Mouse (Mus musculus) midbrain, embryonic 14.5 days (tissue): ENCODE results near the gene Xcl1. TPM values are rescaled to one million over a fixed set of nuclear protein-coding genes. Genes with fewer than 3 reads are reported as not detected.

Source experiments
- ATAC-seq: fragments of 200-750 bp; cut with Nextera tagmentation; 2 replicates; pipeline ENCODE4 v1.8.0; 2017; ENCODE audit warnings: moderate number of reproducible peaks, moderate library complexity; ENCODE audit not compliant: low FRiP score, low TSS enrichment
- DNase-seq: peaks from one replicate; pipeline ENCODE4 v3.0.0-alpha.2; 2015
- H3K27ac ChIP-seq: fragments of 300-500 bp; sonication (generic); replicated peaks from 2 replicates; pipeline ENCODE4 v1.5.1; 2014; ENCODE audit warnings: mild to moderate bottlenecking, low read depth, low read length, moderate library complexity
- H3K27me3 ChIP-seq: fragments of 300-500 bp; sonication (generic); 2 replicates; pipeline ENCODE4 v1.6.1; 2014; ENCODE audit warnings: low read length, control low read depth, mixed read lengths; ENCODE audit not compliant: control insufficient read depth, insufficient read depth
- H3K36me3 ChIP-seq: fragments of 300-500 bp; sonication (generic); 2 replicates; pipeline ENCODE4 v1.6.1; 2014; ENCODE audit warnings: low read length, control low read depth; ENCODE audit not compliant: control insufficient read depth, insufficient read depth
- H3K4me1 ChIP-seq: fragments of 300-500 bp; sonication (generic); 2 replicates; pipeline ENCODE4 v1.6.1; 2014; ENCODE audit warnings: mild to moderate bottlenecking, antibody characterized with exemption, low read length, control low read depth; ENCODE audit not compliant: control insufficient read depth, insufficient read depth
- H3K4me2 ChIP-seq: fragments of 300-500 bp; sonication (generic); 2 replicates; pipeline ENCODE4 v1.6.1; 2014; ENCODE audit warnings: mild to moderate bottlenecking, low read length, moderate library complexity
- H3K4me3 ChIP-seq: fragments of 300-500 bp; sonication (generic); replicated peaks from 2 replicates; pipeline ENCODE4 v1.5.1; 2014; ENCODE audit warnings: low read depth, low read length
- H3K9ac ChIP-seq: fragments of 300-500 bp; sonication (generic); replicated peaks from 2 replicates; pipeline ENCODE4 v1.6.1; 2014; ENCODE audit warnings: mild to moderate bottlenecking, low read length, moderate library complexity
- H3K9me3 ChIP-seq: fragments of 300-500 bp; sonication (generic); 2 replicates; pipeline ENCODE4 v1.6.1; 2016; ENCODE audit warnings: low read length, control low read depth, mixed read lengths; ENCODE audit not compliant: control insufficient read depth
- WGBS: fragments of 180-500 bp; shearing (Covaris S2); extraction: QIAGEN DNeasy Blood & Tissue Kit; methylation state at CpG from one replicate; pipeline ENCODE4 v1.1.7; 2014; 5-methylcytosine and 5-hydroxymethylcytosine counted together
- polyA plus RNA-seq: library from polyadenylated mRNA; unstranded; fragments of >200 nt; fragmentation: Nextera tagmentation; extraction: Ambion mirVana; gene quantifications from 2 replicates; pipeline ENCODE4 v1.2.1, GENCODE M21; 2014

The Xcl1 gene
- polyA plus RNA-seq, 1 experiment from 2014 or later = not detected

DNA sequence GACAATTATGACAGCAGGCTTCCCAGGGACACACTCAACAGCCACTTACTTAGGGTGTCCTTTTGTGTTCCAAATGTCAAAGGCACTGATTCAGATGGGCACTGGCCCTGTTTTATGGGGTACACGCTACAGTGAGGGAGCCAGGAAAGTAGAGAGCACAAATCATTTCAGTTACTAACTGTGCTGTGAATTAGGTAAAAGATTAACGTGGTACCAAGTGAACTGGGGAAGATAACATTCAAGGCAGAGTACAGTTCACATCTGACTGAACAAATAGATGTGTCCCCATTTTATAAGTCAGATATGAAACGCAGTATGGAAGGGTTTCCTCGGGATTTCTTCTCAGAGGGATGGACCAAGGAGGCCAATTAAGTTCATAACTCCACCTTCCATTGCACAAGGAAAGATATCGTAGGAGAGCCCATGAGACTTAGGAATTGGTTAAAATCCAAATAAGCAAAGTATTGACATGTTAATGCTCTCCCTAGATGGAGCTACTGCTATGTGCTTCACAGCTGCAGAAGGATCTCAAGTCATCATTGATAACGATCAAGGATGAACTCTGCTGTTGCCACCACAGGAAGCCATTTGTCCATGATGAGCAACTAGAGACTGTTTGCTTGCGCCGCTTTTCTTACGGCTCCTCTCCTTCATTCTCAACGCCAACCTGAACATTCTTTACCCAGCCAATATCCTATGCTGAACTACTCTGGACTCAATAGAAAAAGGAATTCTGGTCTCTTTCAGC lies 1.7 kb downstream of the Xcl1 start:
- no peak overlapping the region for H3K27ac ChIP-seq
- H3K27me3 ChIP-seq = no peaks in the 10 kb centered on the region
- no peak for DNase-seq
- no peak overlapping the region for H3K9ac ChIP-seq
- no peak overlapping the region for H3K4me3 ChIP-seq
- ATAC-seq = no peak
- H3K36me3 ChIP-seq = no peaks in the 10 kb centered on the region
- WGBS = 92% methylated on average over 10 of the region's 10 CpGs
- no peaks in the 10 kb centered on the region for H3K9me3 ChIP-seq
- no peak overlapping the region for H3K4me2 ChIP-seq
- H3K4me1 ChIP-seq = no peaks in the 10 kb centered on the region

DNA sequence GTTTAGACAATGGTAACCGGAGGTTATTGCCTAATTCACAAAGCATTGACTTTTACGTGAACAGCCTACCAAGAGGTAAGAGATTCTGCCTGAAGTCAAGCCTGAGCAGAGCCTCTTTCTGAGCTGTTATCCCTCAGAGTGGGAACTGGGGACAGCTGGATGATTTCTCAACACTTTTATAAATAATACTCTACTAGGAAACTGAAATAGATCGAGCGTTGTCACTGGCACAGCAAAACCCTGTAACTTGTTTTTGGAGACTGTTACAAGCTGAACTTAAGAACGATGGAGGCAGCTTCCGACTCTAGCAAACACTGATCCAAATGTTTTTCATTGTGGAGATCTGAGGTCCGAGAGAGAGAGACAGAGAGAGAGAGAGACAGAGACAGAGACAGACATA lies 4.2 kb downstream of the Xcl1 start:
- Histone ChIP-seq H3K36me3 (no peaks in the 10 kb centered on the region), H3K27ac (no peak overlapping the region), H3K4me3 (no peak overlapping the region), H3K9ac (no peak overlapping the region), H3K4me1 (no peaks in the 10 kb centered on the region), H3K9me3 (no peaks in the 10 kb centered on the region), H3K27me3 (no peaks in the 10 kb centered on the region), H3K4me2 (no peak overlapping the region)
- no peak for ATAC-seq
- no peak for DNase-seq
- WGBS = 94% methylated on average over 7 of the region's 7 CpGs

DNA sequence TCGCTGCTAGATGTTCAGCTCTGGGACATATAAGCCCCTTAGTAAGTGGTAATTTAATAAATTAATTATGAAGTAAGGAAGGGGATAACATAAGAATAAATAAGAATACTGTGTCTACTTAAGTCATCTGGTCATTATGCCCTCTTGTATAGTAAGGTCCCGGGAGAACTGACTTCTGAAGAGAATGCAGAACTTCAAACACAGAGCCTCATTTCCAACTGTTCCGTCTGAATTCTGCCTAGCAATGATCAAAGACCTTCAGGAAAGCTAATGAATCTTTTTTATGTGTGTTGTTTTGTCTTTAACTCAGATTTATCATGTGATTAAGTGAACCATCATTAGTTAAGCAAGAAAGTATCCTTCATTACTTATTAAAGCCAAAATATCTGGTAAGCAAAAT lies 5.3 kb downstream of the Xcl1 start:
- Histone ChIP-seq H3K9ac (no peak overlapping the region), H3K27ac (no peak overlapping the region), H3K4me2 (no peak overlapping the region), H3K4me1 (no peaks in the 10 kb centered on the region), H3K9me3 (no peaks in the 10 kb centered on the region), H3K4me3 (no peak overlapping the region), H3K36me3 (no peaks in the 10 kb centered on the region), H3K27me3 (no peaks in the 10 kb centered on the region)
- peak; percentile 51 for DNase-seq
- 70% methylated on average over 3 of the region's 3 CpGs for WGBS
- peak; percentile 27; the same call in 1 of the 2 replicates for ATAC-seq

DNA sequence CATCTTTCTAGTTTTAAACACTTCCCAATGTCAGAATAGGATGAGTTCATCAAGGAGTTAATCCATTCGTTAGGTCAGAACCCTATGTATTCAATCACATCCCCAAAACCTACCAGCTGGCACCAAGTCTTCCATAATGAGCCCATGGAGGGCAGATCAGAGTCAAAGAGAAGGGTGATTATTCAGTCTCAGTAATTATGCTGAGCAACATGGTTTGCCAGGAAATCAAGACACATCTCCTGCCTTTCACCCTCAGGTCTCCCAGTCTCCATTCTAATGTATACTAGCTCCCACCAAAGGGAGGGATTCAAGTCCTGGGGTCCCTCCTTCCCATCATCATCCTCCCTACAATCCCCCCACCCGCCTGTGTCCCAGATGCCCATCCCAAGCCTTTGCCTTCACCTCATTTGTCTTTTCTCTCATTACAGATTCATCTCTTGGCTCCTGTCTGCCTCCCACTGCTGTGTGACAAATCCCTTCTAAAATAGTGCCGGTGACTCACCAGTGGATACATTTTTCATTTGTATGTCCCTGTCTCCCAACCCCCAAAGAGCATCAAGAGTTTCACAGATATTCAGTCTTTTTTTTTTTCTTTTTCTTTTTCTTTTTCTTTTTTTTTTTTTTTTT lies 8.7 kb downstream of the Xcl1 start:
- no peak overlapping the region for H3K27ac ChIP-seq
- no peak overlapping the region for H3K4me3 ChIP-seq
- no peaks in the 10 kb centered on the region for H3K36me3 ChIP-seq
- no peaks in the 10 kb centered on the region for H3K4me1 ChIP-seq
- no peak for DNase-seq
- no peaks in the 10 kb centered on the region for H3K27me3 ChIP-seq
- no peak overlapping the region for H3K9ac ChIP-seq
- no peak overlapping the region for H3K4me2 ChIP-seq
- 49% methylated on average over 3 of the region's 3 CpGs for WGBS
- H3K9me3 ChIP-seq = no peaks in the 10 kb centered on the region
- ATAC-seq = no peak

DNA sequence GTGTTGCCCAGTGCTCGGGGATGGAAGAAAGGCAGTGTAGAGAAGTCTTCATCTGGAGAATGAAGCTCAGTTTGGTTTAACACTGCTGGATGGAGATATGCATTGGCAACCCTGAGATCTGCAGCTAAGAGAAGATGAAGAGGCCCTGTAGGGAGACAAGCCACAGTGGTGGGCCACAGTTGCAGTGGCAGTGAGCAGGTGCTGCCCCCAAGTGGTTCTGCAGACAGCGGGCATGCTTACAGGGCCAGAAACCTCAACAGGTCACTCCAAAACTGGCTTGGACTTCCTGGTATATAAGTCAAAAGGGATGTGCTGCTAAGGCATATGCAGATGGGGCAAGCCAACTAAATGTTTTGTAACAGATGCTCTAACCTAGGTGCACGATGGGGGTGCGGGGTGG lies 30.3 kb downstream of the Xcl1 start:
- H3K4me1 ChIP-seq = no peaks in the 10 kb centered on the region
- ATAC-seq = peak; percentile 34; the same call in 1 of the 2 replicates
- H3K4me3 ChIP-seq = no peak overlapping the region
- no peaks in the 10 kb centered on the region for H3K27me3 ChIP-seq
- H3K9ac ChIP-seq = no peak overlapping the region
- H3K4me2 ChIP-seq = no peak overlapping the region
- H3K9me3 ChIP-seq = no peaks in the 10 kb centered on the region
- H3K36me3 ChIP-seq = no peaks in the 10 kb centered on the region
- 48% methylated on average over 4 of the region's 4 CpGs for WGBS
- H3K27ac ChIP-seq = no peak overlapping the region
- DNase-seq = peak; percentile 72

DNA sequence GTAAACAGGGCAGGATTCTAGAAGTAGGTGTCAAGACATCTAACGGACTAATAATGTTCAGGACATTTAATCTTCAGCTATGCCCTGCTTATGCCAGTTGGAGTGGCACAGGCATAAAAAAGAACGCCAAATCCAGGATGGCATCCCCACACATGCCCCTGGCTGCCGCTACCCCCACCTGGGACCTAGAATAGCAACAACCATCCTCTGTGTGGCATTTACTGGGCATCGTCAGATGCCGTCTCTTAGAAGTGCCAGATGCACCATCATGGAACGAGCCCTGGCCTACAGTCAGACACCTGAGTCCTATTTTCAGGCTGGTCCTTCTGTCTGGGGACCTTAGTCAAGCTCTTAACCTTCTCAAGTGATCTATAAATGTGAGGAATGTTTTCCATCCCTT lies 34.6 kb downstream of the Xcl1 start:
- ATAC-seq (no peak), DNase-seq (no peak)
- no peaks in the 10 kb centered on the region for H3K9me3 ChIP-seq
- no peak overlapping the region for H3K9ac ChIP-seq
- H3K36me3 ChIP-seq = no peaks in the 10 kb centered on the region
- peaks cover 21% of the 10 kb centered on the region for H3K4me1 ChIP-seq
- no peak overlapping the region for H3K27ac ChIP-seq
- H3K27me3 ChIP-seq = no peaks in the 10 kb centered on the region
- H3K4me3 ChIP-seq = no peak overlapping the region
- H3K4me2 ChIP-seq = no peak overlapping the region
- 85% methylated on average over 6 of the region's 6 CpGs for WGBS

DNA sequence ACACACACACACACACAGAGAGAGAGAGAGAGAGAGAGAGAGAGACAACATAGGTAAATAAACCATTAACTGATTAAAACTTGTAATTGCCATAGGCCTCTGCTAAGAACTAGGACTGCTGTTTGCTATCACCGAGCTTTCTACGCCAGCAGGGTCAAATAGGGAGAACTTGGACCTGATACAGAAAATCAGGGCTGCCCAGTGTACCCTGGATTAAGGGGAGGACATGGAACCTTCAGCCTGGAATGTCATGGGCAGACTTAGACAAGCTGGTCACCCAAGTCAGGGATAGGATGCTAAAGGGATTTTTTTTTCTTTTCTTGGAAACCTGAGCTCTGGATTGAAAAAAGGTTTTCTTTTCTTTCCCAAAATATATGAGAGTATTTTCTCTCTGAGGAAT lies 35.1 kb downstream of the Xcl1 start:
- ATAC-seq (no peak), DNase-seq (no peak)
- H3K4me1 ChIP-seq = peaks cover 21% of the 10 kb centered on the region
- no peaks in the 10 kb centered on the region for H3K9me3 ChIP-seq
- WGBS = 87% methylated on average over 2 of the region's 2 CpGs
- H3K4me3 ChIP-seq = no peak overlapping the region
- no peaks in the 10 kb centered on the region for H3K36me3 ChIP-seq
- H3K4me2 ChIP-seq = no peak overlapping the region
- no peak overlapping the region for H3K9ac ChIP-seq
- H3K27ac ChIP-seq = no peak overlapping the region
- no peaks in the 10 kb centered on the region for H3K27me3 ChIP-seq

DNA sequence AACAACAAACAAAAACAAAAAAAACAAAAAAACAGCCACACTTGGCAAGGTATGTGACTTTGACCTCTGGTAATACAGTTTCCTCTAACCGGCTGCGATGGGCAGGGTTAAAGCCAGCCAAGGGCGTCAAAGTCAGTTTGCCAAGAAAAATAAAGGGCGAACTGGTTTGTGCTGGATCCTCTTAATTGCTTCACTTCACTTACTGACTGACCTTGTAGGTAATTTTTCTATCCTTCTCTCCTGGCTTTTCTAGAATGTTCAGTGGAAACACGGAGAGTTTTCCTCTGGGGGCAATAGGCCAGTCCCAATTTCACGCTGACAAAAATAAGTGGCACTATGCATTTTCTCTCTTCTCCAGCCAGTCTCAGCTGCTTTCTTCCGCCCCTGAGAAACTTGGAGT lies 35.8 kb downstream of the Xcl1 start:
- Histone ChIP-seq H3K4me3 (peak overlapping the region; percentile 44), H3K27ac (0 out of 2 replicates have a peak overlapping the region, but pooled peaks have one; percentile 20), H3K9ac (peak overlapping the region; percentile 69; the same call in 1 of the 2 replicates), H3K36me3 (no peaks in the 10 kb centered on the region), H3K9me3 (no peaks in the 10 kb centered on the region), H3K4me2 (peak overlapping the region; percentile 66), H3K27me3 (no peaks in the 10 kb centered on the region), H3K4me1 (peaks cover 21% of the 10 kb centered on the region)
- no peak for DNase-seq
- ATAC-seq = no peak
- 27% methylated on average over 7 of the region's 7 CpGs for WGBS

DNA sequence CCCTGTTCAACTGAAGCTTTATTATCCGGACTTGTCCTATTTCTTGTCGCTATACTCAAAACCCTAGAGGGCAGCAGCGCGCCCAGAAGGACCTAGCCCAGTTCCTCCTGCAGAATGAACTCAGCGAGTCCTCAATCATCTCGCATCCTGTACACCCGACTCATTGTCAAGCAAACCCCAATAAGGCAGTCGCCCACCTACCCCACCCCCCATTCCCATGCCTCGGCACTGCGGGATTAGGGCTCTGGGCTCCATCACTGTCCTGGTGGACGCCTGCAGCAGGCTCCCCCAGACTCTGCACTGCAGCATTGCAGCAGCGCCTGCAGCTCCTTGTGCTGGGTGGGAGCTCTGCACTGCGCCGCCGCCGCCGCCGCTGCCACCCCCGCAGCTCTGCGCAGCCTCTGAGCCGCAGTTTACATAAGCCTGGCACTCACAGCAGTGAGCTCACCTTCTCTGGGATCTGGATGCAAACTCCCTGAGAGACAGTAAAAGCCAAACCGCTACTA lies 36.4 kb downstream of the Xcl1 start:
- H3K4me2 ChIP-seq = peak overlapping the region; percentile 66
- peak; percentile 91 for DNase-seq
- WGBS = 0% methylated on average over 22 of the region's 22 CpGs

More for the DNA sequence above, 36.4 kb downstream of the Xcl1 start:
- H3K27me3 ChIP-seq = no peaks in the 10 kb centered on the region
- peaks cover 21% of the 10 kb centered on the region for H3K4me1 ChIP-seq
- no peaks in the 10 kb centered on the region for H3K9me3 ChIP-seq
- peak overlapping the region; percentile 69 for H3K9ac ChIP-seq
- H3K36me3 ChIP-seq = no peaks in the 10 kb centered on the region
- H3K27ac ChIP-seq = peak overlapping the region; percentile 92
- peak overlapping the region; percentile 44 for H3K4me3 ChIP-seq
- peak; percentile 90 for ATAC-seq
